Mouse (Mus musculus) monocyte, adult 2 months (primary cell): ENCODE data around the gene Tbc1d5.
A peak's percentile ranks its signal among the peaks of the same experiment; 100 is the strongest.

Source experiments
- DNase-seq, 2 experiments: peaks; one replicate each; pipeline ENCODE4 v3.0.0; 2022; ENCODE audit warnings: low spot score in 2 of 2, low read depth in 1 of 2

Tbc1d5 gene

GRCm38 (mm10) chr17:51179195-51179953 lies at the start of gene Tbc1d5:
Gene Tbc1d5 (minus strand): TSS chr17:51179352.
- peak; percentile 78 to 85 for DNase-seq

GRCm38 (mm10) chr17:51226056-51226455 lies 46.9 kb upstream of the Tbc1d5 start:
- DNase-seq: no peak

- DNase-seq: no peak
These were observed 44.0 kb upstream of the Tbc1d5 start for GRCm38 (mm10) chr17:51223152-51223551.

GRCm38 (mm10) chr17:51221075-51221474 lies 41.9 kb upstream of the Tbc1d5 start:
- peak; percentile 18 to 29 for DNase-seq

GRCm38 (mm10) chr17:51219897-51220296 lies 40.7 kb upstream of the Tbc1d5 start:
- no peak for DNase-seq

GRCm38 (mm10) chr17:51216426-51216825 lies 37.3 kb upstream of the Tbc1d5 start:
- no peak for DNase-seq

GRCm38 (mm10) chr17:51209565-51209964 lies 30.4 kb upstream of the Tbc1d5 start:
- no peak for DNase-seq

- DNase-seq: no peak
These were observed 25.5 kb upstream of the Tbc1d5 start for GRCm38 (mm10) chr17:51204643-51205042.

GRCm38 (mm10) chr17:51195561-51195960 lies 16.4 kb upstream of the Tbc1d5 start:
- DNase-seq: no peak

GRCm38 (mm10) chr17:51194787-51195186 lies 15.6 kb upstream of the Tbc1d5 start:
- no peak for DNase-seq

GRCm38 (mm10) chr17:51191381-51191780 lies 12.2 kb upstream of the Tbc1d5 start:
- no peak for DNase-seq

GRCm38 (mm10) chr17:51182715-51183114 lies 3.6 kb upstream of the Tbc1d5 start:
- no peak for DNase-seq

GRCm38 (mm10) chr17:51178491-51179194 lies 509 bp downstream of the Tbc1d5 start:
- DNase-seq: peak; percentile 55 to 67

GRCm38 (mm10) chr17:51177923-51178322 lies 1.2 kb downstream of the Tbc1d5 start:
- DNase-seq: no peak

- no peak for DNase-seq
These were observed 6.8 kb downstream of the Tbc1d5 start for GRCm38 (mm10) chr17:51172332-51172731.

- no peak for DNase-seq
These were observed 7.6 kb downstream of the Tbc1d5 start for GRCm38 (mm10) chr17:51171504-51171903.

- no peak for DNase-seq
These were observed 9.2 kb downstream of the Tbc1d5 start for GRCm38 (mm10) chr17:51169911-51170310.

GRCm38 (mm10) chr17:51162366-51162765 lies 16.8 kb downstream of the Tbc1d5 start:
- DNase-seq: no peak

- no peak for DNase-seq
These were observed 19.9 kb downstream of the Tbc1d5 start for GRCm38 (mm10) chr17:51159261-51159660.

- DNase-seq: no peak
These were observed 28.2 kb downstream of the Tbc1d5 start for GRCm38 (mm10) chr17:51150999-51151398.

GRCm38 (mm10) chr17:51144983-51145382 lies 34.2 kb downstream of the Tbc1d5 start:
- DNase-seq: no peak

- DNase-seq: no peak
These were observed 37.1 kb downstream of the Tbc1d5 start for GRCm38 (mm10) chr17:51142095-51142494.
